Mouse (Mus musculus): ENCODE measurements at regions not wholly inside any gene's neighbourhood (a gene's known extent, or its start where the extent isn't known, plus 50 kb on each side); places are given as distances from the start of the nearest gene placed in this dataset.
"Not testable (repeated sequence)": the region's sequence is repeated elsewhere in the genome, so short reads cannot be mapped to it uniquely, and the experiment has no call there.

DNA sequence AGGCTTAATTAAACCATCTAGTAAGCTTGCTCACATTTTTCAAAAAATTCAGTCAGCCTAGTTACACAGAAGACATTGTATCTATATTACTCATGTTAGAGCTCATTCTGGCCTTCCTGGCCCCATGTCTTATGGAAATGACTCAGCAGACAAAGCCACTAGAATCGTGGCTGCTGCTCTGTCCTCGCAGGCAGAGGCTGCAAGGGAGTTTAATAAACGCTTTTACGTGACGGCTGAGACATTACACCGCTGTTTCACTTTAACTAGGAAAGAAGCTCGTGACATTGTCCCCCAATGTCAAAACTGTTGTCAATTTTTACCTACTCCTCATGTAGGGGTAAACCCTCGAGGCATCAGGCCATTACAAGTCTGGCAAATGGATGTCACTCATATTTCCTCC is 132.5 kb upstream of the Tacstd2 start:
- not testable (repeated sequence) for DNase-seq

GRCm38 (mm10) chr6:67631617-67632016 is 96.0 kb upstream of the Tacstd2 start:
- DNase-seq, result no peak

GRCm38 (mm10) chr6:67610402-67610801 is 74.8 kb upstream of the Tacstd2 start:
- DNase-seq, result no peak

GRCm38 (mm10) chr6:67609461-67609860 is 73.9 kb upstream of the Tacstd2 start:
- DNase-seq, result not testable (repeated sequence)

Data from kidney, adult 8-10 months (tissue).